Mouse (Mus musculus): ENCODE data around the gene Fam162b. TPM values are rescaled to one million over a fixed set of nuclear protein-coding genes. Genes with fewer than 3 reads are reported as not detected.

The Fam162b gene
- polyA plus RNA-seq, 2 experiments: not detected

- no peak for DNase-seq (ENCODE audit: low read depth in 3 of 3, low spot score in 3 of 3)
- 55% methylated on average over 9 of the region's 9 CpGs for WGBS (ENCODE audit: insufficient replicate concordance)
- ATAC-seq (ENCODE audit: insufficient read depth): no peak
- no peak overlapping the region for H3K4me3 ChIP-seq (ENCODE audit: insufficient read depth in 1 of 2, low read depth in 2 of 2, low read length in 2 of 2)
- H3K36me3 ChIP-seq (replicated peaks; ENCODE audit: control insufficient read depth, insufficient read depth, low read depth): no peaks in the 10 kb centered on the region
- no peaks in the 10 kb centered on the region for H3K9me3 ChIP-seq (ENCODE audit: control insufficient read depth, low read length)
- no peak overlapping the region for H3K9ac ChIP-seq (replicated peaks)
- no peaks in the 10 kb centered on the region for H3K4me1 ChIP-seq (replicated peaks; ENCODE audit: control insufficient read depth in 2 of 2, insufficient read depth in 2 of 2, low read length in 1 of 2)
- no peak overlapping the region for H3K27ac ChIP-seq
- no peaks in the 10 kb centered on the region for H3K27me3 ChIP-seq (ENCODE audit: control insufficient read depth, insufficient read depth, low read length)
- TF ChIP-seq EP300 (IDR thresholded peaks at IDR 0.05; ENCODE audit: low read depth): no peak
- TF ChIP-seq CTCF (IDR thresholded peaks at IDR 0.05; ENCODE audit: low read depth): no peak
- no peak overlapping the region for H3K4me2 ChIP-seq (ENCODE audit: low read depth)
These were observed 6.8 kb upstream of the Fam162b start for GRCm38 (mm10) chr10:51596928-51597635.

- TF ChIP-seq CTCF (IDR thresholded peaks at IDR 0.05; ENCODE audit: low read depth) (peak; percentile 22; the same call in 1 of the 2 replicates), EP300 (IDR thresholded peaks at IDR 0.05; ENCODE audit: low read depth) (no peak)
- H3K4me1 ChIP-seq (replicated peaks; ENCODE audit: control insufficient read depth in 2 of 2, insufficient read depth in 2 of 2, low read length in 1 of 2): no peaks in the 10 kb centered on the region
- no peaks in the 10 kb centered on the region; the same call in none of the 2 replicates for H3K27me3 ChIP-seq (ENCODE audit: control insufficient read depth, insufficient read depth, low read length)
- H3K9me3 ChIP-seq (ENCODE audit: control insufficient read depth, low read length): no peaks in the 10 kb centered on the region
- no peak overlapping the region for H3K4me3 ChIP-seq (ENCODE audit: insufficient read depth in 1 of 2, low read depth in 2 of 2, low read length in 2 of 2)
- no peak overlapping the region for H3K9ac ChIP-seq (replicated peaks)
- no peak overlapping the region for H3K4me2 ChIP-seq (ENCODE audit: low read depth)
- WGBS (ENCODE audit: insufficient replicate concordance): 30% methylated on average over 10 of the region's 10 CpGs
- no peak overlapping the region for H3K27ac ChIP-seq
- no peaks in the 10 kb centered on the region for H3K36me3 ChIP-seq (replicated peaks; ENCODE audit: control insufficient read depth, insufficient read depth, low read depth)
- ATAC-seq (ENCODE audit: insufficient read depth) (no peak), DNase-seq (ENCODE audit: low read depth in 3 of 3, low spot score in 3 of 3) (peak in 2 of 3 experiments; percentile 4 to 13)
These were observed 4.9 kb upstream of the Fam162b start for GRCm38 (mm10) chr10:51595001-51595931.

GRCm38 (mm10) chr10:51591574-51591973 is 1.3 kb upstream of the Fam162b start:
- H3K9me3 ChIP-seq (ENCODE audit: control insufficient read depth, low read length): no peaks in the 10 kb centered on the region
- no peak overlapping the region for H3K4me3 ChIP-seq (ENCODE audit: insufficient read depth in 1 of 2, low read depth in 2 of 2, low read length in 2 of 2)
- no peaks in the 10 kb centered on the region for H3K36me3 ChIP-seq (replicated peaks; ENCODE audit: control insufficient read depth, insufficient read depth, low read depth)
- H3K27me3 ChIP-seq (ENCODE audit: control insufficient read depth, insufficient read depth, low read length): no peaks in the 10 kb centered on the region; the same call in none of the 2 replicates
- H3K27ac ChIP-seq: no peak overlapping the region
- DNase-seq (ENCODE audit: low read depth in 3 of 3, low spot score in 3 of 3): no peak
- WGBS (ENCODE audit: insufficient replicate concordance): 55% methylated on average over 2 of the region's 2 CpGs
- no peak overlapping the region for H3K4me2 ChIP-seq (ENCODE audit: low read depth)
- ATAC-seq (ENCODE audit: insufficient read depth): no peak
- no peaks in the 10 kb centered on the region for H3K4me1 ChIP-seq (replicated peaks; ENCODE audit: control insufficient read depth in 2 of 2, insufficient read depth in 2 of 2, low read length in 1 of 2)
- H3K9ac ChIP-seq (replicated peaks): no peak overlapping the region
- TF ChIP-seq CTCF (IDR thresholded peaks at IDR 0.05; ENCODE audit: low read depth) (no peak), EP300 (IDR thresholded peaks at IDR 0.05; ENCODE audit: low read depth) (no peak)

- TF ChIP-seq EP300 (IDR thresholded peaks at IDR 0.05; ENCODE audit: low read depth): no peak
- Histone ChIP-seq H3K36me3 (replicated peaks; ENCODE audit: control insufficient read depth, insufficient read depth, low read depth) (no peaks in the 10 kb centered on the region), H3K9ac (replicated peaks) (no peak overlapping the region), H3K4me2 (ENCODE audit: low read depth) (no peak overlapping the region), H3K27ac (no peak overlapping the region), H3K9me3 (ENCODE audit: control insufficient read depth, low read length) (no peaks in the 10 kb centered on the region), H3K27me3 (ENCODE audit: control insufficient read depth, insufficient read depth, low read length) (no peaks in the 10 kb centered on the region; the same call in 1 of the 2 replicates), H3K4me1 (replicated peaks; ENCODE audit: control insufficient read depth in 2 of 2, insufficient read depth in 2 of 2, low read length in 1 of 2) (no peaks in the 10 kb centered on the region), H3K4me3 (ENCODE audit: insufficient read depth in 1 of 2, low read depth in 2 of 2, low read length in 2 of 2) (no peak overlapping the region)
- DNase-seq (ENCODE audit: low read depth in 3 of 3, low spot score in 3 of 3) (no peak), ATAC-seq (ENCODE audit: insufficient read depth) (no peak)
These were observed 5.4 kb downstream of the Fam162b start for GRCm38 (mm10) chr10:51584919-51585318.

GRCm38 (mm10) chr10:51584378-51584777 is 5.9 kb downstream of the Fam162b start:
- H3K4me1 ChIP-seq (replicated peaks; ENCODE audit: control insufficient read depth in 2 of 2, insufficient read depth in 2 of 2, low read length in 1 of 2): no peaks in the 10 kb centered on the region
- H3K36me3 ChIP-seq (replicated peaks; ENCODE audit: control insufficient read depth, insufficient read depth, low read depth): no peaks in the 10 kb centered on the region
- no peak overlapping the region for H3K4me2 ChIP-seq (ENCODE audit: low read depth)
- H3K9ac ChIP-seq (replicated peaks): no peak overlapping the region
- H3K9me3 ChIP-seq (ENCODE audit: control insufficient read depth, low read length): no peaks in the 10 kb centered on the region
- no peak for TF ChIP-seq CTCF (IDR thresholded peaks at IDR 0.05; ENCODE audit: low read depth)
- no peak overlapping the region for H3K4me3 ChIP-seq (ENCODE audit: insufficient read depth in 1 of 2, low read depth in 2 of 2, low read length in 2 of 2)
- ATAC-seq (ENCODE audit: insufficient read depth) (no peak), DNase-seq (ENCODE audit: low read depth in 3 of 3, low spot score in 3 of 3) (no peak)
- no peaks in the 10 kb centered on the region for H3K27me3 ChIP-seq (ENCODE audit: control insufficient read depth, insufficient read depth, low read length)
- no peak overlapping the region for H3K27ac ChIP-seq
- WGBS (ENCODE audit: insufficient replicate concordance): 43% methylated on average over 1 of the region's 1 CpGs
